Mouse (Mus musculus): Measurements from ENCODE around the gene R3hdm2. TPM values are rescaled to one million over a fixed set of nuclear protein-coding genes. Genes with fewer than 3 reads are reported as not detected.

Gene R3hdm2
- polyA plus RNA-seq, 1 experiment from 2014 or later, result 36.3 TPM

DNA sequence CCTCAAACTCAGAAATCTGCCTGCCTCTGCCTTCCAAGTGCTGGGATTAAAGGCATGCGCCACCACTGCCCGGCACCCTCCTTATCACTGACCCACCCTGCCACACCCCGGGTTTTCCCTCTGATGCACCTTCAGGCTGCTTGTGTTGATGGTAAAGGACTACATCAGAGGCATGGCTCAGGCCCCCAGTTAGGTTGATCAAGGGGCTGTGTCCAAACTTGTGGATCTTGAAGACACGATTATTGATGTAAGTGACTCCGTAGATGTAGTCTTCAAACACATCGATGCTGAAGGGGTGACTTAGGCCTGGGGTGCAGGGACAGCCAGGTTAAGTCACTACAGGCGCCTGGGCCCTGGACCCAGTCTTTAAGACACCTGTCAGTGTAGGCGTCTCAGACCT lies 161.4 kb downstream of the R3hdm2 start:
- no peaks in the 10 kb centered on the region; a peak in 1 of 4 replicates for H3K4me1 ChIP-seq (ENCODE audit: control insufficient read depth in 2 of 2, insufficient read depth in 2 of 2, low read length in 2 of 2)
- H3K4me2 ChIP-seq (ENCODE audit: low read length), result no peak overlapping the region
- no peak for ATAC-seq (ENCODE audit: insufficient number of reproducible peaks, insufficient read depth, low FRiP score, low read depth)
- no peaks in the 10 kb centered on the region for H3K9me3 ChIP-seq (ENCODE audit: control insufficient read depth, low read length)
- H3K4me3 ChIP-seq (ENCODE audit: control insufficient read depth in 1 of 2, insufficient read depth in 1 of 2, low read depth in 1 of 2, low read length in 2 of 2), result no peak overlapping the region
- peaks cover 61% of the 10 kb centered on the region for H3K36me3 ChIP-seq (ENCODE audit: control insufficient read depth, insufficient read depth, low read length)
- WGBS, result 91% methylated on average over 8 of the region's 8 CpGs
- peaks cover 7% of the 10 kb centered on the region for H3K27me3 ChIP-seq (ENCODE audit: control insufficient read depth, insufficient read depth, low read length)
- H3K9ac ChIP-seq (ENCODE audit: low read length), result no peak overlapping the region
- H3K27ac ChIP-seq (replicated peaks in 1 of 2; ENCODE audit: control insufficient read depth in 1 of 2, insufficient read depth in 1 of 2, low read depth in 2 of 2, low read length in 2 of 2), result no peak overlapping the region

DNA sequence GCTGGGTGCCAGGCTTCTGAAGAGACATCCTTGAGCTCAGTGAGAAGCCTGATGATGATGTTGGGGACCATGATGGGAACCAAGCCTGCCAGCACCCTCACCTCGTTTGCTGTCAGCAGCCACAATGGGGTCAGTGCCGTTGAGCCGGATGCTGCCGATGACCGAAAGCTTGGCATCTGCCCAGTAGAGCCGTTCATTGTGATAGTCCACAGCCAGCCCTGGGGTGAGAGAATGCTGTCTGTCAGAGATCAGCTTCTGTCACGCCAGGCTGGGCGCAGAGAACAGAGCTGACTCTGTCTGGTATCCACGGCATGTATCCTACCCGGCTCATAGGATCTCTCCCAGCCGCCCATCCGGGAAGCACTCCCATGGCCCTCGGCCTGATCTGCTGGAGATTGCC lies 162.0 kb downstream of the R3hdm2 start:
- Histone ChIP-seq H3K27ac (replicated peaks in 1 of 2; ENCODE audit: control insufficient read depth in 1 of 2, insufficient read depth in 1 of 2, low read depth in 2 of 2, low read length in 2 of 2) (no peak overlapping the region), H3K9ac (ENCODE audit: low read length) (no peak overlapping the region), H3K4me2 (ENCODE audit: low read length) (no peak overlapping the region), H3K4me1 (ENCODE audit: control insufficient read depth in 2 of 2, insufficient read depth in 2 of 2, low read length in 2 of 2) (no peaks in the 10 kb centered on the region; a peak in 1 of 4 replicates), H3K36me3 (ENCODE audit: control insufficient read depth, insufficient read depth, low read length) (peaks cover 62% of the 10 kb centered on the region), H3K9me3 (ENCODE audit: control insufficient read depth, low read length) (no peaks in the 10 kb centered on the region), H3K4me3 (ENCODE audit: control insufficient read depth in 1 of 2, insufficient read depth in 1 of 2, low read depth in 1 of 2, low read length in 2 of 2) (no peak overlapping the region), H3K27me3 (ENCODE audit: control insufficient read depth, insufficient read depth, low read length) (peaks cover 1% of the 10 kb centered on the region)
- ATAC-seq (ENCODE audit: insufficient number of reproducible peaks, insufficient read depth, low FRiP score, low read depth), result no peak
- 75% methylated on average over 13 of the region's 13 CpGs for WGBS

DNA sequence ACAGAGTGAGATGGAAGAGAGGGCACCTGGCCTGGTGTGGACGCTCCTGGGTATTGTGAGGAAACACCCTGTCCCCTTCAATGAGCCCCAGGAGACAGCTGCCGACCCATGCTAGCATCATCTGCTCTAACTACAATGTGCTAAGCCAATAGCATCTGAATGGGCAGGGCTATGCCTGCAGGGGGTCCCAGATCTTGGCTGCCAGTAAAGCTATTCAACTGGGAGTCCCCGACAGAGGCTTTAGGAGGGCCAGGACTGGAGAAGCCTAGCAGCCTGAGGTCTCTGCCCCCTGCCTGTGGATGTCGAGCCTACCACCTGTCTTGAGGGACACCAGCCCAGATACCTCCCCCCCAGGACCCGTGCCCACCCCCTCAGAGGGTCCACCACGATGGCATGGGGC lies 162.6 kb downstream of the R3hdm2 start:
- no peak overlapping the region for H3K4me2 ChIP-seq (ENCODE audit: low read length)
- no peak overlapping the region for H3K27ac ChIP-seq (replicated peaks in 1 of 2; ENCODE audit: control insufficient read depth in 1 of 2, insufficient read depth in 1 of 2, low read depth in 2 of 2, low read length in 2 of 2)
- no peaks in the 10 kb centered on the region; a peak in 1 of 4 replicates for H3K4me1 ChIP-seq (ENCODE audit: control insufficient read depth in 2 of 2, insufficient read depth in 2 of 2, low read length in 2 of 2)
- H3K4me3 ChIP-seq (ENCODE audit: control insufficient read depth in 1 of 2, insufficient read depth in 1 of 2, low read depth in 1 of 2, low read length in 2 of 2), result no peak overlapping the region
- no peaks in the 10 kb centered on the region for H3K9me3 ChIP-seq (ENCODE audit: control insufficient read depth, low read length)
- H3K36me3 ChIP-seq (ENCODE audit: control insufficient read depth, insufficient read depth, low read length), result peaks cover 68% of the 10 kb centered on the region
- WGBS, result 72% methylated on average over 6 of the region's 6 CpGs
- ATAC-seq (ENCODE audit: insufficient number of reproducible peaks, insufficient read depth, low FRiP score, low read depth), result no peak
- H3K9ac ChIP-seq (ENCODE audit: low read length), result no peak overlapping the region
- H3K27me3 ChIP-seq (ENCODE audit: control insufficient read depth, insufficient read depth, low read length), result no peaks in the 10 kb centered on the region

DNA sequence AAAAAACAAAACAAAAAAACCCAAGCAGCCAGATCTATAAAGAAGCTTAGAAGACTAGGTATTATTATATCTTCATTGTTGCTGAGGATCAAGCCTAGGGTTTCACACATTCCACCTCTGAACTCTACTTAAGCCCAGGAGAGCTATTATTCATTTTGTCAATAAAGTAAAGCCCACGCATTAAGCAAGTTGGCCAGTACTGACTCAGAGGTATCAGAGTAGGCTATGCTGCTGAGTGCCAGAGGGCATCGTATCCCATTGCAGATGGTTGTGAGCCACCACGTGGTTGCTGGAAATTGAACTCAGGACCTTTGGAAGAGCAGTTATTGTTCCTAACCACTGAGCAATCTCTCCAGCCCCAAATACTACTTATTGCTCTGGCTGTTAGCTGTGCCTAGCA lies 163.8 kb downstream of the R3hdm2 start:
- H3K9me3 ChIP-seq (ENCODE audit: control insufficient read depth, low read length), result no peaks in the 10 kb centered on the region
- no peak overlapping the region for H3K27ac ChIP-seq (replicated peaks in 1 of 2; ENCODE audit: control insufficient read depth in 1 of 2, insufficient read depth in 1 of 2, low read depth in 2 of 2, low read length in 2 of 2)
- ATAC-seq (ENCODE audit: insufficient number of reproducible peaks, insufficient read depth, low FRiP score, low read depth), result no peak
- no peaks in the 10 kb centered on the region for H3K27me3 ChIP-seq (ENCODE audit: control insufficient read depth, insufficient read depth, low read length)
- H3K4me3 ChIP-seq (ENCODE audit: control insufficient read depth in 1 of 2, insufficient read depth in 1 of 2, low read depth in 1 of 2, low read length in 2 of 2), result no peak overlapping the region
- no peak overlapping the region for H3K9ac ChIP-seq (ENCODE audit: low read length)
- no peaks in the 10 kb centered on the region; a peak in 1 of 4 replicates for H3K4me1 ChIP-seq (ENCODE audit: control insufficient read depth in 2 of 2, insufficient read depth in 2 of 2, low read length in 2 of 2)
- no peak overlapping the region for H3K4me2 ChIP-seq (ENCODE audit: low read length)
- peaks cover 72% of the 10 kb centered on the region for H3K36me3 ChIP-seq (ENCODE audit: control insufficient read depth, insufficient read depth, low read length)
- 87% methylated on average over 3 of the region's 3 CpGs for WGBS

DNA sequence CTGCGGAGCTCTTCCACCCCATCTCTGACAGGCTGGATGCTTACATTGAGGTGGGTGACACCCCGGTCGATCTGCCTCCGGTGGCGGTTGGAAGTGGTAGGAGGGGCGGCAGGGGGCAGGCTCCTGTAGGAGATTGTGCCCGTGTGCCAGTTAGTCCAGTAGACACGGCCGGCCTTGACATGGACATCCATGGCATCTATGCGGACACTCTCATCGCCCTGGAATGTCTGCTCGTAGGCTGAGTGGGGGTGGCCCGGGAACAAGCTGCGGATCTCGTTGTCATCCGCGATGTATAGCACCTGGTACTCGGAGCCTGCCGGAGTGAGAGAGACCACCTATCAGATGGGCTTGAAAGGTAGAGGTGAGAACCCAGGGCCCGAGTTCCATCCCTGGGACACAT lies 164.2 kb downstream of the R3hdm2 start:
- H3K9me3 ChIP-seq (ENCODE audit: control insufficient read depth, low read length), result no peaks in the 10 kb centered on the region
- no peaks in the 10 kb centered on the region; a peak in 1 of 4 replicates for H3K4me1 ChIP-seq (ENCODE audit: control insufficient read depth in 2 of 2, insufficient read depth in 2 of 2, low read length in 2 of 2)
- no peak overlapping the region for H3K9ac ChIP-seq (ENCODE audit: low read length)
- no peaks in the 10 kb centered on the region for H3K27me3 ChIP-seq (ENCODE audit: control insufficient read depth, insufficient read depth, low read length)
- no peak overlapping the region for H3K4me3 ChIP-seq (ENCODE audit: control insufficient read depth in 1 of 2, insufficient read depth in 1 of 2, low read depth in 1 of 2, low read length in 2 of 2)
- WGBS, result 84% methylated on average over 20 of the region's 20 CpGs
- H3K36me3 ChIP-seq (ENCODE audit: control insufficient read depth, insufficient read depth, low read length), result peaks cover 76% of the 10 kb centered on the region
- H3K27ac ChIP-seq (replicated peaks in 1 of 2; ENCODE audit: control insufficient read depth in 1 of 2, insufficient read depth in 1 of 2, low read depth in 2 of 2, low read length in 2 of 2), result no peak overlapping the region
- no peak overlapping the region for H3K4me2 ChIP-seq (ENCODE audit: low read length)
- ATAC-seq (ENCODE audit: insufficient number of reproducible peaks, insufficient read depth, low FRiP score, low read depth), result no peak

DNA sequence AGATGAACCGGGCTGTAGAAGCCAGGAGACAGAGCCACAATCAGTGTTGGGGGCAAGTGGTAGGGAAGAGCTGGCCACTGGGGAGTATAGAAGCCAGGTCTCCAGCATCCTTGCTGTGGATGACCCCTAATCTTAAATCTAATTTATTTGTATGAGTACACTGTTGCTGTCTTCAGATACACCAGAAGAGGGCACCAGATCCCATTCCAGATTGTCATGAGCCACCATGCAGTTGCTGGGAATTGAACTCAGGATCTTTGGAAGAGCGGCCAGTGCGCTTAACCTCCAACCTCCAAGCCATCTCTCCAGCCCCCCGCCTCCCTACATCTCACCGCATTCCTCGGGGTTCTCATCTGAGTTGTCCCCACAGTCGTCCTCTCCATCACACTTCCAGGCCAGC lies 166.4 kb downstream of the R3hdm2 start:
- Histone ChIP-seq H3K27ac (replicated peaks in 1 of 2; ENCODE audit: control insufficient read depth in 1 of 2, insufficient read depth in 1 of 2, low read depth in 2 of 2, low read length in 2 of 2) (no peak overlapping the region), H3K9me3 (ENCODE audit: control insufficient read depth, low read length) (no peaks in the 10 kb centered on the region), H3K9ac (ENCODE audit: low read length) (no peak overlapping the region), H3K4me2 (ENCODE audit: low read length) (no peak overlapping the region), H3K4me3 (ENCODE audit: control insufficient read depth in 1 of 2, insufficient read depth in 1 of 2, low read depth in 1 of 2, low read length in 2 of 2) (no peak overlapping the region), H3K27me3 (ENCODE audit: control insufficient read depth, insufficient read depth, low read length) (no peaks in the 10 kb centered on the region), H3K4me1 (ENCODE audit: control insufficient read depth in 2 of 2, insufficient read depth in 2 of 2, low read length in 2 of 2) (no peaks in the 10 kb centered on the region; a peak in 1 of 4 replicates), H3K36me3 (ENCODE audit: control insufficient read depth, insufficient read depth, low read length) (peaks cover 80% of the 10 kb centered on the region)
- no peak for ATAC-seq (ENCODE audit: insufficient number of reproducible peaks, insufficient read depth, low FRiP score, low read depth)
- 85% methylated on average over 7 of the region's 7 CpGs for WGBS

DNA sequence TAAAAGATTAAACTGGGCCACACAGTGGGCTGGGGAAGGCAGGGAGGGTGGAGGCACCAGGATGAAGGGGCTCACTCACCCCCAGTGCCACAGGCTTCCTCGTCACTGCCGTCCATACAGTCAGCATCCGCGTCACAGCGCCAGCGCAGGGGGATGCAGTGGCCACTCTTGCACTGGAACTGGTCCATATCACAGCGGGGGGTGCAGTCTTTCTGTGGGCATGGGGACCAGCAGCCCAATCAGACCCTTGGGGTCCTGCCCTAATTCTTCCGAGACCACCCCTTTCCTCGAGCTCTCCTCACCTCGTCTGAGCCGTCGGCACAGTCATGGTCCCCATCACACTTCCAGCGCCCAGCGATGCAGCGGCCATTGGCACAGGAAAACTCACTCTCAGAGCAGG lies 168.1 kb downstream of the R3hdm2 start:
- H3K27me3 ChIP-seq (ENCODE audit: control insufficient read depth, insufficient read depth, low read length), result no peaks in the 10 kb centered on the region
- H3K9me3 ChIP-seq (ENCODE audit: control insufficient read depth, low read length), result no peaks in the 10 kb centered on the region
- no peak overlapping the region for H3K4me3 ChIP-seq (ENCODE audit: control insufficient read depth in 1 of 2, insufficient read depth in 1 of 2, low read depth in 1 of 2, low read length in 2 of 2)
- no peak overlapping the region for H3K27ac ChIP-seq (replicated peaks in 1 of 2; ENCODE audit: control insufficient read depth in 1 of 2, insufficient read depth in 1 of 2, low read depth in 2 of 2, low read length in 2 of 2)
- H3K4me1 ChIP-seq (ENCODE audit: control insufficient read depth in 2 of 2, insufficient read depth in 2 of 2, low read length in 2 of 2), result no peaks in the 10 kb centered on the region
- no peak overlapping the region for H3K4me2 ChIP-seq (ENCODE audit: low read length)
- 89% methylated on average over 15 of the region's 15 CpGs for WGBS
- no peak overlapping the region for H3K9ac ChIP-seq (ENCODE audit: low read length)
- peaks cover 83% of the 10 kb centered on the region for H3K36me3 ChIP-seq (ENCODE audit: control insufficient read depth, insufficient read depth, low read length)
- no peak for ATAC-seq (ENCODE audit: insufficient number of reproducible peaks, insufficient read depth, low FRiP score, low read depth)

Measured in heart, embryonic 14.5 days (tissue).